Mouse (Mus musculus): ENCODE data around the gene Dnaja4. TPM values are rescaled to one million over a fixed set of nuclear protein-coding genes. Genes with fewer than 3 reads are reported as not detected.

Gene Dnaja4
- polyA plus RNA-seq, 1 experiment from 2014 or later, result 7.5 TPM

- WGBS, result 1% methylated on average over 32 of the region's 32 CpGs
- peak within 1 kb of the TSS; percentile 72 for H3K27ac ChIP-seq (replicated peaks)
Measured at GRCm38 (mm10) chr9:54733921-54734638, 35.4 kb downstream of the Dnaja4 start, which contains the start of gene Wdr61. Wdr61 (minus strand) TSS chr9:54734519.

GRCm38 (mm10) chr9:54734639-54735252 lies 36.1 kb downstream of the Dnaja4 start:
- H3K4me2 ChIP-seq, result peak overlapping the region; percentile 75
- H3K4me3 ChIP-seq (replicated peaks), result peak overlapping the region; percentile 75
- peak overlapping the region; percentile 72 for H3K27ac ChIP-seq (replicated peaks)
- H3K27me3 ChIP-seq (replicated peaks), result no peaks in the 10 kb centered on the region
- H3K4me1 ChIP-seq, result peaks cover 30% of the 10 kb centered on the region
- peaks cover 4% of the 10 kb centered on the region; the same call in 1 of the 2 replicates for H3K36me3 ChIP-seq
- peak overlapping the region; percentile 68 for H3K9ac ChIP-seq (replicated peaks)
- no peaks in the 10 kb centered on the region for H3K9me3 ChIP-seq (replicated peaks)
- ATAC-seq (ENCODE audit: low FRiP score), result no peak
- WGBS, result 20% methylated on average over 11 of the region's 11 CpGs

More at GRCm38 (mm10) chr9:54733921-54734638, 35.4 kb downstream of the Dnaja4 start, which contains the start of gene Wdr61:
- H3K4me2 ChIP-seq, result peak within 1 kb of the TSS; percentile 75
- ATAC-seq (ENCODE audit: low FRiP score), result peak; percentile 96
- no peaks in the 10 kb centered on the region for H3K27me3 ChIP-seq (replicated peaks)
- H3K4me3 ChIP-seq (replicated peaks), result peak within 1 kb of the TSS; percentile 75
- peaks cover 30% of the 10 kb centered on the region for H3K4me1 ChIP-seq
- H3K9ac ChIP-seq (replicated peaks), result peak within 1 kb of the TSS; percentile 68
- peaks cover 10% of the 10 kb centered on the region for H3K36me3 ChIP-seq
- H3K9me3 ChIP-seq (replicated peaks), result no peaks in the 10 kb centered on the region

GRCm38 (mm10) chr9:54736284-54736701 lies 37.6 kb downstream of the Dnaja4 start:
- Histone ChIP-seq H3K4me3 (replicated peaks) (no peak overlapping the region), H3K9me3 (replicated peaks) (no peaks in the 10 kb centered on the region), H3K27ac (replicated peaks) (no peak overlapping the region), H3K27me3 (replicated peaks) (no peaks in the 10 kb centered on the region), H3K4me1 (peaks cover 30% of the 10 kb centered on the region), H3K4me2 (no peak overlapping the region), H3K36me3 (no peaks in the 10 kb centered on the region), H3K9ac (replicated peaks) (no peak overlapping the region)
- WGBS, result 17% methylated on average over 9 of the region's 9 CpGs
- ATAC-seq (ENCODE audit: low FRiP score), result no peak

- WGBS, result 26% methylated on average over 3 of the region's 3 CpGs
- no peaks in the 10 kb centered on the region for H3K9me3 ChIP-seq (replicated peaks)
- no peak overlapping the region for H3K27ac ChIP-seq (replicated peaks)
- no peak overlapping the region for H3K4me3 ChIP-seq (replicated peaks)
- no peak overlapping the region for H3K4me2 ChIP-seq
- H3K36me3 ChIP-seq, result no peaks in the 10 kb centered on the region
- 0 out of 2 replicates have a peak, but pooled peaks cover 6% of the 10 kb centered on the region for H3K27me3 ChIP-seq (replicated peaks)
- no peak overlapping the region for H3K9ac ChIP-seq (replicated peaks)
- H3K4me1 ChIP-seq, result peaks cover 18% of the 10 kb centered on the region
- ATAC-seq (ENCODE audit: low FRiP score), result peak; percentile 45; the same call in 1 of the 2 replicates
Measured at GRCm38 (mm10) chr9:54738376-54738775, 39.7 kb downstream of the Dnaja4 start.

- Histone ChIP-seq H3K27me3 (replicated peaks) (0 out of 2 replicates have a peak, but pooled peaks cover 6% of the 10 kb centered on the region), H3K4me3 (replicated peaks) (no peak overlapping the region), H3K9ac (replicated peaks) (no peak overlapping the region), H3K9me3 (replicated peaks) (no peaks in the 10 kb centered on the region), H3K36me3 (no peaks in the 10 kb centered on the region), H3K4me2 (no peak overlapping the region), H3K27ac (replicated peaks) (no peak overlapping the region), H3K4me1 (peaks cover 10% of the 10 kb centered on the region)
- WGBS, result 95% methylated on average over 4 of the region's 4 CpGs
- ATAC-seq (ENCODE audit: low FRiP score), result no peak
Measured at GRCm38 (mm10) chr9:54743891-54744290, 45.2 kb downstream of the Dnaja4 start.

GRCm38 (mm10) chr9:54745740-54746370 lies 47.2 kb downstream of the Dnaja4 start:
- H3K4me3 ChIP-seq (replicated peaks), result no peak overlapping the region
- 9% methylated on average over 13 of the region's 13 CpGs for WGBS
- no peaks in the 10 kb centered on the region for H3K36me3 ChIP-seq
- no peak overlapping the region for H3K4me2 ChIP-seq
- no peak for ATAC-seq (ENCODE audit: low FRiP score)
- H3K4me1 ChIP-seq, result peaks cover 10% of the 10 kb centered on the region
- no peaks in the 10 kb centered on the region for H3K9me3 ChIP-seq (replicated peaks)
- H3K9ac ChIP-seq (replicated peaks), result no peak overlapping the region
- 0 out of 2 replicates have a peak, but pooled peaks cover 6% of the 10 kb centered on the region for H3K27me3 ChIP-seq (replicated peaks)
- no peak overlapping the region for H3K27ac ChIP-seq (replicated peaks)

GRCm38 (mm10) chr9:54750215-54750981 lies 51.7 kb downstream of the Dnaja4 start:
- Histone ChIP-seq H3K9me3 (replicated peaks) (no peaks in the 10 kb centered on the region), H3K36me3 (no peaks in the 10 kb centered on the region), H3K9ac (replicated peaks) (no peak overlapping the region), H3K27me3 (replicated peaks) (no peaks in the 10 kb centered on the region), H3K4me1 (peaks cover 34% of the 10 kb centered on the region), H3K4me3 (replicated peaks) (no peak overlapping the region), H3K27ac (replicated peaks) (no peak overlapping the region), H3K4me2 (no peak overlapping the region)
- no peak for ATAC-seq (ENCODE audit: low FRiP score)
- 83% methylated on average over 7 of the region's 7 CpGs for WGBS

GRCm38 (mm10) chr9:54751684-54752083 lies 53.0 kb downstream of the Dnaja4 start:
- no peak overlapping the region for H3K27ac ChIP-seq (replicated peaks)
- H3K9ac ChIP-seq (replicated peaks), result no peak overlapping the region
- no peaks in the 10 kb centered on the region for H3K9me3 ChIP-seq (replicated peaks)
- H3K4me2 ChIP-seq, result no peak overlapping the region
- ATAC-seq (ENCODE audit: low FRiP score), result no peak
- H3K36me3 ChIP-seq, result no peaks in the 10 kb centered on the region
- H3K4me1 ChIP-seq, result peaks cover 24% of the 10 kb centered on the region
- no peaks in the 10 kb centered on the region for H3K27me3 ChIP-seq (replicated peaks)
- 83% methylated on average over 2 of the region's 2 CpGs for WGBS
- no peak overlapping the region for H3K4me3 ChIP-seq (replicated peaks)

GRCm38 (mm10) chr9:54752201-54752943 lies 53.7 kb downstream of the Dnaja4 start:
- Histone ChIP-seq H3K36me3 (no peaks in the 10 kb centered on the region), H3K4me2 (no peak overlapping the region), H3K27me3 (replicated peaks) (no peaks in the 10 kb centered on the region), H3K4me3 (replicated peaks) (no peak overlapping the region), H3K9me3 (replicated peaks) (no peaks in the 10 kb centered on the region), H3K4me1 (peaks cover 24% of the 10 kb centered on the region), H3K27ac (replicated peaks) (peak overlapping the region; percentile 68), H3K9ac (replicated peaks) (no peak overlapping the region)
- peak; percentile 50 for ATAC-seq (ENCODE audit: low FRiP score)
- 10% methylated on average over 21 of the region's 21 CpGs for WGBS

GRCm38 (mm10) chr9:54752944-54753295 lies 54.2 kb downstream of the Dnaja4 start:
- peak; percentile 56 for ATAC-seq (ENCODE audit: low FRiP score)
- Histone ChIP-seq H3K27ac (replicated peaks) (peak overlapping the region; percentile 68), H3K4me3 (replicated peaks) (no peak overlapping the region), H3K4me2 (no peak overlapping the region), H3K36me3 (no peaks in the 10 kb centered on the region), H3K27me3 (replicated peaks) (no peaks in the 10 kb centered on the region), H3K4me1 (peaks cover 24% of the 10 kb centered on the region), H3K9me3 (replicated peaks) (no peaks in the 10 kb centered on the region), H3K9ac (replicated peaks) (no peak overlapping the region)
- 13% methylated on average over 11 of the region's 11 CpGs for WGBS

- no peak for ATAC-seq (ENCODE audit: low FRiP score)
- WGBS, result 15% methylated on average over 6 of the region's 6 CpGs
- Histone ChIP-seq H3K4me2 (no peak overlapping the region), H3K9me3 (replicated peaks) (no peaks in the 10 kb centered on the region), H3K4me1 (peaks cover 4% of the 10 kb centered on the region), H3K4me3 (replicated peaks) (no peak overlapping the region), H3K9ac (replicated peaks) (no peak overlapping the region), H3K27ac (replicated peaks) (no peak overlapping the region), H3K27me3 (replicated peaks) (peaks cover 37% of the 10 kb centered on the region), H3K36me3 (no peaks in the 10 kb centered on the region)
Measured at GRCm38 (mm10) chr9:54759592-54759991, 60.9 kb downstream of the Dnaja4 start.
